Mouse (Mus musculus) forebrain, embryonic 13.5 days (tissue): ENCODE results near the gene Cntn6. TPM values are rescaled to one million over a fixed set of nuclear protein-coding genes. Genes with fewer than 3 reads are reported as not detected.
A peak's percentile ranks its signal among the peaks of the same experiment; 100 is the strongest.

ENCODE experiments used
- ATAC-seq: fragments of 200-750 bp; cut with Nextera tagmentation; 2 replicates; pipeline ENCODE4 v1.8.0; 2017
- H3K27ac ChIP-seq: fragments of 300-500 bp; sonication (generic); 2 replicates; pipeline ENCODE4 v1.5.1; 2015; ENCODE audit warnings: inconsistent platforms, mild to moderate bottlenecking, moderate library complexity
- H3K27me3 ChIP-seq: fragments of 300-500 bp; sonication (generic); 2 replicates; pipeline ENCODE4 v1.6.1; 2015; ENCODE audit warnings: mild to moderate bottlenecking, inconsistent platforms
- H3K36me3 ChIP-seq: fragments of 300-500 bp; sonication (generic); 2 replicates; pipeline ENCODE4 v1.6.1; 2015; ENCODE audit warnings: mild to moderate bottlenecking, inconsistent platforms; ENCODE audit not compliant: poor library complexity, severe bottlenecking
- H3K4me1 ChIP-seq: fragments of 300-500 bp; sonication (generic); 2 replicates; pipeline ENCODE4 v1.6.1; 2015; ENCODE audit warnings: inconsistent platforms
- H3K4me2 ChIP-seq: fragments of 300-500 bp; sonication (generic); 2 replicates; pipeline ENCODE4 v1.6.1; 2015; ENCODE audit warnings: inconsistent platforms, mild to moderate bottlenecking, moderate library complexity
- H3K4me3 ChIP-seq: fragments of 300-500 bp; sonication (generic); 2 replicates; pipeline ENCODE4 v1.5.1; 2015; ENCODE audit warnings: mild to moderate bottlenecking, inconsistent platforms
- H3K9ac ChIP-seq: fragments of 300-500 bp; sonication (generic); 2 replicates; pipeline ENCODE4 v1.6.1; 2015; ENCODE audit warnings: mild to moderate bottlenecking, inconsistent platforms
- H3K9me3 ChIP-seq: fragments of 300-500 bp; sonication (generic); replicated peaks from 2 replicates; pipeline ENCODE4 v1.6.1; 2016; ENCODE audit warnings: inconsistent platforms
- WGBS: fragments of 180-500 bp; shearing (Covaris S2); methylation state at CpG from one replicate; pipeline ENCODE4 v1.1.7; 2015; 5-methylcytosine and 5-hydroxymethylcytosine counted together
- polyA plus RNA-seq: library from polyadenylated mRNA; unstranded; fragments of >200 nt; fragmentation: Nextera tagmentation; extraction: Ambion mirVana; gene quantifications from 2 replicates; pipeline ENCODE4 v1.2.1, GENCODE M21; 2015

Gene Cntn6
- polyA plus RNA-seq, 1 experiment from 2014 or later = 2.4 TPM

DNA sequence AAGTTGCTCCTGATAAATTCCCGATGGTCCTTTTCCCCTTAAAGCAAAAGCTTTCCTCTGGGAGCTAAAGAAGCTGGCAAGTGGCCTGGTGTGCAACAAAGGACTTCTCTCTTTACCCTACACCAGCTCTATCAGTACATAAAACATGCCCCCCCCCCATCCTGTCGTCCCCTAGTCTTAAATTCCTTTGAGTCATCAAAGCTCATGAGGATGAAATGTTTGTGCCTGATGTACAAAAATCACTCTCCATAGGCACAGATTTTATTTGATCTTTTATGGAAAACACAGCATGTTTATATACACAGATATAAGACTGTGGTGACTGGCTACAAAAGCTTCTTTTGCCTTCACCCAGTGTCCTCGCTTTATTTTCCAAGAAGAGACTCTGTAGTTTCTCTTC lies 112.6 kb downstream of the Cntn6 start:
- ATAC-seq = 0 out of 2 replicates have a peak, but pooled peaks have one; percentile 39

GRCm38 (mm10) chr6:104653518-104653917 lies 160.9 kb downstream of the Cntn6 start:
- H3K4me2 ChIP-seq = no peak overlapping the region
- no peaks in the 10 kb centered on the region for H3K9me3 ChIP-seq
- H3K27ac ChIP-seq = no peak overlapping the region
- H3K27me3 ChIP-seq = no peaks in the 10 kb centered on the region
- no peak overlapping the region for H3K4me3 ChIP-seq
- H3K9ac ChIP-seq = no peak overlapping the region
- H3K4me1 ChIP-seq = 0 out of 2 replicates have a peak, but pooled peaks cover 4% of the 10 kb centered on the region
- no peak; the same call in 1 of the 2 replicates for ATAC-seq
- WGBS = 40% methylated on average over 3 of the region's 3 CpGs
- H3K36me3 ChIP-seq = no peaks in the 10 kb centered on the region

More for the DNA sequence above, 112.6 kb downstream of the Cntn6 start:
- Histone ChIP-seq H3K27ac (no peak overlapping the region), H3K9me3 (no peaks in the 10 kb centered on the region), H3K4me1 (peaks cover 10% of the 10 kb centered on the region), H3K9ac (no peak overlapping the region), H3K27me3 (no peaks in the 10 kb centered on the region), H3K4me2 (no peak overlapping the region), H3K4me3 (no peak overlapping the region), H3K36me3 (no peaks in the 10 kb centered on the region)
- 28% methylated on average over 3 of the region's 3 CpGs for WGBS

- no peaks in the 10 kb centered on the region for H3K36me3 ChIP-seq
- ATAC-seq = no peak
- H3K4me1 ChIP-seq = no peaks in the 10 kb centered on the region
- WGBS = 89% methylated on average over 2 of the region's 2 CpGs
- H3K9ac ChIP-seq = no peak overlapping the region
- no peak overlapping the region for H3K4me3 ChIP-seq
- H3K9me3 ChIP-seq = no peaks in the 10 kb centered on the region
- H3K27ac ChIP-seq = no peak overlapping the region
- no peak overlapping the region for H3K4me2 ChIP-seq
- H3K27me3 ChIP-seq = no peaks in the 10 kb centered on the region
Observed at GRCm38 (mm10) chr6:104668701-104669100, 176.1 kb downstream of the Cntn6 start.

DNA sequence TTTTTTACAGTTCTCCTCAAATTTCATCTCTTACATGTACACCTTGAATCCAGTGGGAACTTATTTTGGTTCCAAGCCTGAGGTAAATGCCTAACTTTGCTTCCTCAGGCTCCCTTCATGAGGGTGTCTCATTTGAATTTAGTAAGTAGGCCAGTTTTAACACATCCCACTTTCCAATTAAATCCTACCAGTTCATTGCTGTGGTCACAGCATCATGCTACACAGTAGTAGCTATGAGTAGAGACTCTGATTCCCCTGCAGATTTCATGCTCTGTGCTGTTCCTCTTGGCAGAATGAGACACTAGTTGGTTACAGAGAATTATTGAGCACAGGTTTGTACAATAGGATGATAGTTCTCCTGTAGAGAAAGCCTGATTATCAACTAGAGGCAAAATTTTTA lies 181.7 kb downstream of the Cntn6 start:
- no peak for ATAC-seq
- Histone ChIP-seq H3K9me3 (no peaks in the 10 kb centered on the region), H3K4me2 (no peak overlapping the region), H3K4me3 (no peak overlapping the region), H3K9ac (no peak overlapping the region), H3K27ac (no peak overlapping the region), H3K4me1 (no peaks in the 10 kb centered on the region), H3K27me3 (no peaks in the 10 kb centered on the region), H3K36me3 (no peaks in the 10 kb centered on the region)

DNA sequence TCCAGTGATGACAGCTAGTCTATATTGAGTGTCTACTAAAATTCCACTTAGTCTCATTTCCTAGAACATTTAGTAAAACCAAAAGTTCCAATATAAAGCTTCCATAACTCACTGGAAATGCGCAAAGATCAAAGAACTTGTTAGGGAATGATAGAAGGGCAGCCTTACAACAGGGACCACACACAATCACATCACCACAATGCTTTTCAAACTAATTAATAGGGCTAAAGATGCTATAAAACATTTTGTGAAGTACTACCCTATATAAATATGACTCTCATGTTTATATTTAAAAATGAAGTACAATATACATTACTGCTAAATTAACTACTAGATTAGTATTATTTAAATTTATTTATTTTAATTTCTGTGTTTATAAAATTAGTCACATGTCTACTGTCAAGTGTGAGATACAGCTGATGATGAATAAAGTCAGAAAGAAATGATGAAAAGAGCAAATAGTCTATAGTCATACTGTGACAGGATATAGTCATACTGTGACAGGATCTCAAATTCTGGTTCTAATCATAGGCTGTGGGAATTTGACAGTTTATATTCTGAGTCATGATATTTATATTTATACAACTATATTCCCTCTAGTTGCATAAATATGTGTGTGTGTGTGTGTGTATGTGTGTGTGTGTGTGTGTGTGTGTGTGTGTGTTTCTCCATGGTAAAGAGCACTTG lies 187.4 kb downstream of the Cntn6 start:
- ATAC-seq = no peak
- Histone ChIP-seq H3K9ac (no peak overlapping the region), H3K36me3 (no peaks in the 10 kb centered on the region), H3K27me3 (no peaks in the 10 kb centered on the region), H3K4me2 (no peak overlapping the region), H3K4me3 (no peak overlapping the region), H3K4me1 (no peaks in the 10 kb centered on the region), H3K9me3 (no peaks in the 10 kb centered on the region), H3K27ac (no peak overlapping the region)
- 90% methylated on average over 1 of the region's 1 CpGs for WGBS

DNA sequence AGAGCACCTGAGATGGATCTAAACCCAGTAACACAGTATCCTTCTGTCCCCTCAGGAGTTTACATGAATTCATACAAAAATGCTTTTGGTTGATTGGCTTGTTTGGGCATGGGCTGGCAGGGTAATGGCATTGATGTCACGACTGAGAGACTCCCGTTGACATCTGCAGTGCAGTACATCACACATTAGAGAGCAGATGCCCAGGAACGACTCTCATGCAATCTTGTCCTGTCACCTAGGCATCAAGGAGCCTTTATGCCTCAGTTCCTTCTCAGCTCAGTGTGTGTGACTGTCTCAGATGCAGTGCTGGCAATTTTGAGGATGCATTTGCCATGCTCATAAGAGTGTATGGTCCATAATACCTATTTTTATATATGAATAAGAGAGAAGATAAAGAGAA lies 195.4 kb downstream of the Cntn6 start:
- Histone ChIP-seq H3K4me1 (no peaks in the 10 kb centered on the region), H3K9me3 (no peaks in the 10 kb centered on the region), H3K36me3 (no peaks in the 10 kb centered on the region), H3K27ac (no peak overlapping the region), H3K27me3 (no peaks in the 10 kb centered on the region), H3K9ac (no peak overlapping the region), H3K4me2 (no peak overlapping the region), H3K4me3 (no peak overlapping the region)
- 85% methylated on average over 3 of the region's 3 CpGs for WGBS
- no peak for ATAC-seq

- WGBS = 85% methylated on average over 6 of the region's 6 CpGs
- Histone ChIP-seq H3K27me3 (no peaks in the 10 kb centered on the region), H3K4me3 (no peak overlapping the region), H3K9ac (no peak overlapping the region), H3K4me1 (no peaks in the 10 kb centered on the region), H3K27ac (no peak overlapping the region), H3K36me3 (no peaks in the 10 kb centered on the region), H3K4me2 (no peak overlapping the region), H3K9me3 (no peaks in the 10 kb centered on the region)
- ATAC-seq = no peak
Observed at GRCm38 (mm10) chr6:104688439-104689125, 196.0 kb downstream of the Cntn6 start.

DNA sequence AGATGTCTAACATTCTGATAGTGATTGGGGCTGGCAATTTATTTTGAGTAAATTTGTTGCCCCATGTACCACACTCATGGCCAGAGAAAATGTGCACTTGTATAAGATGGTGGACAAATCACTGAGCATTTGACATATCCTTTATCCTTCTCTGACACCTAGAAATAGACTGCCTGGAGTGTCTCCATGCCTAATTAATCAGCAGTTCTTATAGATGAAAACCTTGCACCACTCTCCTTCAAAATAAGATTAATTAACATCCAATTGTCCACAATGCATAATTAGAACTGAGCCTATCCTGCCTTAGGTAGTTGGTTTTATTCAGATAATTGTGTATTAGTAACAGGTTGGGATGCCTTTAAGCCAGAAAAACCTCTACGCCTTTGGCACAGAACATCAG lies 236.0 kb downstream of the Cntn6 start:
- H3K4me2 ChIP-seq = no peak overlapping the region
- 0 out of 2 replicates have a peak, but pooled peaks cover 6% of the 10 kb centered on the region for H3K4me1 ChIP-seq
- H3K9me3 ChIP-seq = no peaks in the 10 kb centered on the region
- no peaks in the 10 kb centered on the region for H3K36me3 ChIP-seq
- no peak overlapping the region for H3K9ac ChIP-seq
- no peak overlapping the region for H3K4me3 ChIP-seq
- H3K27ac ChIP-seq = no peak overlapping the region
- no peaks in the 10 kb centered on the region for H3K27me3 ChIP-seq
- ATAC-seq = peak; percentile 87
- WGBS = 34% methylated on average over 1 of the region's 1 CpGs

- H3K27me3 ChIP-seq = no peaks in the 10 kb centered on the region
- H3K4me3 ChIP-seq = no peak overlapping the region
- no peaks in the 10 kb centered on the region for H3K9me3 ChIP-seq
- no peak overlapping the region for H3K9ac ChIP-seq
- no peaks in the 10 kb centered on the region for H3K36me3 ChIP-seq
- 91% methylated on average over 1 of the region's 1 CpGs for WGBS
- ATAC-seq = no peak
- H3K4me1 ChIP-seq = no peaks in the 10 kb centered on the region
- no peak overlapping the region for H3K4me2 ChIP-seq
- H3K27ac ChIP-seq = no peak overlapping the region
Observed at GRCm38 (mm10) chr6:104734256-104734655, 241.7 kb downstream of the Cntn6 start.

- Histone ChIP-seq H3K4me1 (no peaks in the 10 kb centered on the region), H3K9ac (no peak overlapping the region), H3K36me3 (no peaks in the 10 kb centered on the region), H3K27me3 (no peaks in the 10 kb centered on the region), H3K27ac (no peak overlapping the region), H3K9me3 (no peaks in the 10 kb centered on the region), H3K4me3 (no peak overlapping the region), H3K4me2 (no peak overlapping the region)
- no peak for ATAC-seq
- WGBS = 92% methylated on average over 4 of the region's 4 CpGs
Observed at GRCm38 (mm10) chr6:104738999-104739398, 246.4 kb downstream of the Cntn6 start.

GRCm38 (mm10) chr6:104758125-104758524 lies 265.5 kb downstream of the Cntn6 start:
- H3K27ac ChIP-seq = no peak overlapping the region
- no peak for ATAC-seq
- no peaks in the 10 kb centered on the region for H3K9me3 ChIP-seq
- no peak overlapping the region for H3K9ac ChIP-seq
- H3K27me3 ChIP-seq = no peaks in the 10 kb centered on the region
- H3K36me3 ChIP-seq = no peaks in the 10 kb centered on the region
- no peaks in the 10 kb centered on the region for H3K4me1 ChIP-seq
- H3K4me3 ChIP-seq = no peak overlapping the region
- H3K4me2 ChIP-seq = no peak overlapping the region

DNA sequence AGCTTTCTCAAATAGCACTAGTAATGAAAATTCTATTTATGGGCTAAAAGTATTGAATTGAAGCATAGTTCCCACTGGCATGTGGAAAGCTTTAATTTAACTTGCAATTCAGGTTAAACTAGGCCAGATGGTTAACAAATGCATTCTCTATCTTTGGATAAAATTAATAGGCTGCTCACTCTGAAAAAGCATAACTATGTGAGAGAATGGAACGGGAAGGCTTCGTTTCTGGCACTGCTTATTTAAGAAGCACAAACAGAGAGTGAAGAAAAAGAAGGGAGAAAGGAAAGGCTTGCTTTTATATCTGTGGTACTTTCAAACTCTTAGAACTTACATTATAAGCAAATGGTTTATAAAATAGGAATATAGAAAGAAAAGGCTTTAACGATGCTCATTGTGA lies 268.6 kb downstream of the Cntn6 start:
- ATAC-seq = no peak
- no peak overlapping the region for H3K4me2 ChIP-seq

GRCm38 (mm10) chr6:104783891-104784290 lies 291.3 kb downstream of the Cntn6 start:
- no peak for ATAC-seq
- Histone ChIP-seq H3K27ac (no peak overlapping the region), H3K4me3 (no peak overlapping the region), H3K4me2 (no peak overlapping the region), H3K27me3 (no peaks in the 10 kb centered on the region), H3K9ac (no peak overlapping the region), H3K9me3 (no peaks in the 10 kb centered on the region), H3K36me3 (no peaks in the 10 kb centered on the region), H3K4me1 (no peaks in the 10 kb centered on the region)
- WGBS = 89% methylated on average over 3 of the region's 3 CpGs

More for the DNA sequence above, 268.6 kb downstream of the Cntn6 start:
- Histone ChIP-seq H3K36me3 (no peaks in the 10 kb centered on the region), H3K9me3 (no peaks in the 10 kb centered on the region), H3K9ac (no peak overlapping the region), H3K27ac (no peak overlapping the region), H3K27me3 (no peaks in the 10 kb centered on the region), H3K4me3 (no peak overlapping the region), H3K4me1 (no peaks in the 10 kb centered on the region)
- 51% methylated on average over 3 of the region's 3 CpGs for WGBS
